Mouse (Mus musculus) urinary bladder, adult 2 months (tissue): ENCODE results near the gene Nrn1. TPM values are rescaled to one million over a fixed set of nuclear protein-coding genes. Genes with fewer than 3 reads are reported as not detected.

Experiments
- DNase-seq: peaks from one replicate; pipeline ENCODE4 v3.0.0; 2022; ENCODE audit warnings: low spot score
- polyA plus RNA-seq: library from polyadenylated mRNA; depleted of rRNA; stranded (reverse); fragments of >200 nt; gene quantifications from 2 replicates; pipeline ENCODE4 v1.2.3, GENCODE M21; 2012; rRNA removed

Nrn1 gene
- polyA plus RNA-seq: 39.9 and 51.6 TPM in 2 replicates

- no peak for DNase-seq
Observed at GRCm38 (mm10) chr13:36734731-36735571, at the start of gene Nrn1. TSS of gene Nrn1 (minus strand) at chr13:36735131.

DNA sequence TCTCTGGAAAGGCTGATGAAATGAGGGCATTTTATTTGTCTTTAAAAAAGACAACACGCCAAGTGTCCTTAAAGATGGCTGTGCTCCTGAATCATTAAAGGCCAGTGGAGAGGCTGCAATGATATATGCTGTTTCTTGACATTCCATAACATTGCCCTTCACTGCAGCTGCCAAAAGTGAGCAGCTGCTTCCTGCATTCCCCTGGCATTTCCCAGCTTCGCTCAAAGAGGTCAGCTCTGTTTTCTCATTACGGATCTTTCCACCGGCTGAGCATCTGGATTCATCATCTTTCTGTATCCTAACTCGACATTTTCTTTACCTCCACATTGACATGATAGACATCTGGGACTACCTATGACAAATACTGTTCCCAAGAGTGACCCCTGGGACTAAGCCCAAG, 44.7 kb upstream of the Nrn1 start:
- DNase-seq: no peak

DNA sequence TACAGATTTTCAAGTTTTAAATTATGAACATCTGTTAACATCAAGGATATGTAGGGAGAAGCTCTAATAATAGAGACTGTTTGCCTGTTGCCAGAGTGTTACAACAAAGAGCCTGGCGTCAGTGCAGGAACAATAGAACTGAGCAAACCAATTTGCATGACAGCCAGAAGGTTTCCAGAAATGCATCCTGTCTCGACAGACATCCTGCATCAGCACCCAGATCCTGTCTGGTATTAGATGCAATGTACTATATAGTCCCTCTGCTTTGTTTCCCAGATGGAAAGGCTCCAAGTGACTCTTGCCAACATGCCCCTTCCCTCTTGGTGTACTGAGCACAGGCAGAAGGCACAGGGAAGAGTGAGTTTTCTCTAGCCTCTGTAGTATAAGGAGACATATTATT, 31.9 kb upstream of the Nrn1 start:
- DNase-seq: no peak

- DNase-seq: no peak
Observed at GRCm38 (mm10) chr13:36751861-36752260, 16.9 kb upstream of the Nrn1 start.

GRCm38 (mm10) chr13:36750056-36750455, 15.1 kb upstream of the Nrn1 start:
- DNase-seq: no peak

GRCm38 (mm10) chr13:36736619-36736996, 1.7 kb upstream of the Nrn1 start:
- DNase-seq: no peak

DNA sequence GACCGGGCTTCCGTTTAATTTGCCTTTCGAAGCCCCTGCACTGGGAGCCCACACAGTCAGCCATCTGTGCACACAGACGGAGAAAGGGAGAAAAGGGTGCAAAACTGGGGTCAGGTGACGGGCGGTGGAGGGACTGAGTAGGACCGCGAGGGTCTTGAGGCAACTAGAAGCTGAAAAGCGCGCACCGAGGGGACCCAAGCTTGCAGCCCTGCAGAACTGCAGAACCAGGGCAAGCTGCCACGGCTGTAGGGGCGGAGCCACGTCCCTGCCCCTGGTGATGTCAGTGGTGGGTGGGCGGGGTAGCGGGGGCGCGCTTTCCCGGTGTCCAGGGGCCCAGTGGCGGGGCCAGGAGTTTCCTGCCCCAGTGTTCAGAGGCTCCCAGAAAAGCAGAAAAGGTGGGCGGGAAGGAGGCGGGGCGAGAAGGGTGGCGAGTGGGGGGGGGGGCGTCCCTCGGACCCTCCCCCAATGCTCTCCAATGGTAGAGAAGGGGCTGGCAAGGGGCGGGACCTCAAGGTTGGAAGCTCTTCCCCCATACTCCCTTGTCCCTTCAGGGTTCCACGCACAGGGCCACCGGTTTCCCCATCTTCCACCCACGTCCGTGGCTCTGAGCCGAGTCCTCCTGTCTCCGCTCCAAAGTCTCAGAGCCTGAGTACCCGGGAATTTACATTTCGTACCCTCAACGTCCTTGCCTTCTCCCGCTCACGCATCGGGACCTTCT, 1.1 kb upstream of the Nrn1 start:
- peak; percentile 49 for DNase-seq

DNA sequence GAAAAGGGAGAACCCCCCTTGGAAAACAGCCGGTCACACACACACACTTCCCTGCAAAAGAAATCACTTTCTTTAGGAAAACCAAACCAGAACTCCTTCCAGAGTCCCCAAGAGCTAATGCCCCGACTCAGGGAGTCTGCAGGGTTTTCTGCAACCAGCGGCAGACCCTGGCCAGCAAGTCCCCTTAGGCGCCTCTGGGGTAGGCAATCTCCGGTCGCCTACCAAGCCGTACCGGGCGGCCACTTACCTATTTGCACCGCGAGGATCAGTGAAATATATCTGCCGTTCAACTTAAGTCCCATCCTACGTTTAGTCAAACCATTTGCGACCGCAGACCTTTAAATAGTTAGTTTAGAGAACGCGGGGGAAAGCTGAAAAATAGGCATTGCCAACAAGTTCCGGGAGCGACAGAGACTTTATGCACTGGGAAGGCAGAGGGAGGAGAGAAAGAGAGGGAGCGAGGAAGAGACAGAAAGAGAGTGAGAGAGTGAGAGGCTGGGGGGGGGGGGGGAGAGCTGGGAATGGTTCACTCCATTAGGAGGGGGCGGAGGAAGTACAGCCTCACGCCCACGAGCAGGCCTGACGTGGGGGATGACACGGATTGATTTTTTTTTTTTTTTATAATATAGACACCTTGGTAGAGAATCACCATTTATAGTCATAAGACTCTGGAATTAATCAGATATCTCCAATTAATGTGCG, 791 bp downstream of the Nrn1 start:
- DNase-seq: no peak

DNA sequence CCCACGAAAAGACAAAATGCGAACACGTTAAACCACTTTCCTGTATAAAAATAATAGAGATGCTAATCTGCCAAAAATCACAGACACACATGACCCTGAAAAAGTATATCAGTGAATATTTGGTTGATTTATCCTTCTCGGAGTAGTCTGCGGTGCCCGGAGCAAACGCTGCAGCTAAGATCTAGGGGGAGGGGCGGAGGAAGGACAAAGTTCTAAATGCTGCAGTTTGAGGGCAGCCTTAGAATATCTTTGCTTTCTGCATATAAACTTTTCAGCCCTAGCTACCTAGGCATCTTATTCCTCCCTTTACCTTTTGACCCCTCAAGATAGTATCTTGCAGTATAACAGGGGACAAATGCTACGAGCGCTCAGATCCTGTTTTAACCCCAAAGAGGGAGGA, 1.4 kb downstream of the Nrn1 start:
- no peak for DNase-seq

GRCm38 (mm10) chr13:36732891-36733490, 1.9 kb downstream of the Nrn1 start:
- no peak for DNase-seq

DNA sequence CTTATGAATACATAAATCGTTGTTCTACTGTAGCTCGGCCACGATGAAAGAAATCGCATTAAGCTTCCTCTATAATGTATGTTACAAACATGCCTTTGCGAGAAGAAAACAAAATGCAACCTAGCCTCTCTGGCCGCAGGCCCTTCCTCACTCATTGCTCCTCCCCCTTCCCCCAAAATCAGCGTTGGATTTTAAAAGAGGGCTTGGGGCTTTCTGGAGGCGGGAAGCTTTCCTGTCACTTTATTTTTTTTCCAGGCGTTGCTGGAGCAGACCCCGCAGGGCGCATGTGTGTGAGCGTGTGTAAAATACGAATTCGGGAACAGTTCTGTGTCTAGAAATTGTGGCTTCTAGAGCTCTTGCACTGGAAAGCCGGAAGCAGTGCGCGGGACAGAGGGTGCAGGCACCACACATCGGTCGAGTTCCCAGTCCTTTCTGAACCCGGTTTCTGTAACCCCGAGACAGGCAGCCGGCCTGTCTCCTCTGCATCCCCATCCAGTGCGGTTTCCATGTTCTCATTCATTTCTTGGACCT, 2.9 kb downstream of the Nrn1 start:
- DNase-seq: no peak

GRCm38 (mm10) chr13:36731016-36731930, 3.7 kb downstream of the Nrn1 start:
- no peak for DNase-seq

DNA sequence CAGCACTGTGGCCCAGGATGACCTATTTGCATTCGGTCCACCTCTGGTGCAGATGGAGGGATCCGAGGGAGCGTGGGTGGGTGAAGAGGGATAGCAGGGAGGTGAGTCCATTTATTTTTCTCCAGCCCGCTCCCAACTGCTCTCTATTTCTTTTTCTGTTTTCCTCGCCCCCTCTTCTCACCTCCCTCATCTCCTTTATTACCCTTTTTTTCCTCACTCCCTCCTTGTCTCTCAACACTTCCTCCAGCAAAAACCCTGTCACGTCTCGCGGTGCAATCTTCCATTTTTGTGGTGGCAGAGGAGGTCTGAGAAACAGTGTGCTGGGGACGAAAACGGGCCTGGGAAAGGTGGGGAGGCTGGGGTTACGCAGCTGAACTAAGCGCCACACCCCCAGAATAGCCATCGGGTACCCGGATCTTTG, 4.6 kb downstream of the Nrn1 start:
- DNase-seq: no peak

- no peak for DNase-seq
Observed at GRCm38 (mm10) chr13:36729731-36730340, 5.1 kb downstream of the Nrn1 start.

DNA sequence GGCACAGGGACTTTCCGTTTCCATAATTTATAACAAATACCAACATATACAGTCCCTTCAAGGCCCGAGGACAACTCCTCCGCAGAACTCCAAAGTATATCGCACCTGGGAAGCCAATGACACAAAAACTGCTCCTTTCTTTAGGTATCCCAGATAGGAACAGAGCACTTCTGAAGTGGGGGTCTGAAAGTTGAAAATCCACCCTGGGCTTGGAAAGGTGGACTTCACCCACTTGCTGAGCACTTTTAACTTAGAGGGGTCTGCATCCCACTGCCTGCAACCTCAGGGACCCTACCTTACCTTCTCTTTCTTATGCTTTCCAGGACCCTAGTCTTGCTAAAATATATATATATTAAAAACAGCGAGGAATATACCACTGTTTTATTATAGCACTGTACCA, 6.4 kb downstream of the Nrn1 start:
- no peak for DNase-seq

- DNase-seq: no peak
Observed at GRCm38 (mm10) chr13:36727779-36728470, 7.0 kb downstream of the Nrn1 start.

GRCm38 (mm10) chr13:36726951-36727778, 7.8 kb downstream of the Nrn1 start:
- DNase-seq: no peak

- no peak for DNase-seq
Observed at GRCm38 (mm10) chr13:36726551-36726950, 8.4 kb downstream of the Nrn1 start.

GRCm38 (mm10) chr13:36725881-36726280, 9.1 kb downstream of the Nrn1 start:
- no peak for DNase-seq
